Mouse (Mus musculus) MEL (cell line): ENCODE results near the gene Tiparp.

Experiments used
- BHLHE40 ChIP-seq: IDR thresholded peaks from 2 replicates; pipeline ENCODE4 v1.6.1; 2012; ENCODE audit warnings: low read depth, mild to moderate bottlenecking, inconsistent platforms, low read length, improper control_type of control experiment, borderline replicate concordance
- CHD2 ChIP-seq: IDR thresholded peaks from 2 replicates; pipeline ENCODE4 v1.6.1; 2011; ENCODE audit warnings: low read length, improper control_type of control experiment
- EP300 ChIP-seq, 2 experiments: IDR thresholded peaks; 2 replicates each; pipeline ENCODE4 v1.6.1; 2011; ENCODE audit warnings: improper control_type of control experiment in 2 of 2, low read length in 2 of 2, low read depth in 1 of 2, mild to moderate bottlenecking in 1 of 2
- GATA1 ChIP-seq: IDR thresholded peaks from 2 replicates; pipeline ENCODE4 v1.6.1; 2011; ENCODE audit warnings: low read depth, low read length, improper control_type of control experiment
- MAX ChIP-seq: IDR thresholded peaks from 2 replicates; pipeline ENCODE4 v1.6.1; 2011; ENCODE audit warnings: low read length, improper control_type of control experiment
- POLR2A ChIP-seq, 2 experiments: IDR thresholded peaks; 2 replicates each; pipeline ENCODE4 v1.6.1; 2011 to 2012; ENCODE audit warnings: low read length in 2 of 2, mild to moderate bottlenecking in 2 of 2, control low read depth in 1 of 2, improper control_type of control experiment in 1 of 2, low read depth in 1 of 2, moderate library complexity in 1 of 2; ENCODE audit not compliant: control insufficient read depth in 1 of 2, insufficient read depth in 1 of 2, poor library complexity in 1 of 2
- POLR2AphosphoS2 ChIP-seq: IDR thresholded peaks from 2 replicates; pipeline ENCODE4 v1.6.1; 2011; ENCODE audit warnings: low read length, improper control_type of control experiment
- RCOR1 ChIP-seq: IDR thresholded peaks from 2 replicates; pipeline ENCODE4 v1.6.1; 2012; ENCODE audit warnings: low read depth, mild to moderate bottlenecking, inconsistent platforms, low read length, improper control_type of control experiment
- SIN3A ChIP-seq: IDR thresholded peaks from 2 replicates; pipeline ENCODE4 v1.6.1; 2012; ENCODE audit warnings: low read length, improper control_type of control experiment, inconsistent platforms

- TF ChIP-seq POLR2AphosphoS2 (no peak), CHD2 (no peak), RCOR1 (no peak), POLR2A (IDR thresholded peaks at IDR 0.05; ENCODE audit: control insufficient read depth in 1 of 2, insufficient read depth in 1 of 2, low read depth in 1 of 2, low read length in 2 of 2, poor library complexity in 1 of 2) (no peak), GATA1 (no peak), EP300 (IDR thresholded peaks at IDR 0.05; ENCODE audit: low read depth in 1 of 2, low read length in 2 of 2) (no peak), SIN3A (no peak), BHLHE40 (no peak), MAX (no peak)
These were observed 11.1 kb upstream of the Tiparp start for GRCm38 (mm10) chr3:65517141-65517540.
